Mouse (Mus musculus) embryonic facial prominence, embryonic 12.5 days (tissue): Measurements from ENCODE around the gene Gjc3. TPM values are rescaled to one million over a fixed set of nuclear protein-coding genes. Genes with fewer than 3 reads are reported as not detected.

Source experiments
- polyA plus RNA-seq: library from polyadenylated mRNA; unstranded; fragments of >200 nt; fragmentation: Nextera tagmentation; extraction: Ambion mirVana; gene quantifications from 2 replicates; pipeline ENCODE4 v1.2.1, GENCODE M21; 2016

The Gjc3 gene
- polyA plus RNA-seq, 1 experiment from 2014 or later: 0.41 TPM

Other genes with a start within 250 kb of the Gjc3 start
- 3.7 and 4.6 TPM in 2 replicates for gene Nyap1, start 221.5 kb downstream of the Gjc3 start, polyA plus RNA-seq
- gene Tsc22d4, start 217.4 kb downstream of the Gjc3 start, polyA plus RNA-seq: 129 and 133 TPM in 2 replicates
- gene Ppp1r35, start 184.2 kb downstream of the Gjc3 start, polyA plus RNA-seq: 51.3 and 51.9 TPM in 2 replicates
- 14.5 and 15.8 TPM in 2 replicates for gene Mepce, start 175.4 kb downstream of the Gjc3 start, polyA plus RNA-seq
- 38.2 and 39.3 TPM in 2 replicates for gene Zcwpw1, start 175.3 kb downstream of the Gjc3 start, polyA plus RNA-seq
- gene Pilra, start 126.8 kb downstream of the Gjc3 start, polyA plus RNA-seq: 0.22 and 0.28 TPM in 2 replicates
- gene Pilrb1, start 105.0 kb downstream of the Gjc3 start, polyA plus RNA-seq: 0.47 TPM in 1 of 2 replicates, not detected in the other
- 0.13 TPM in 1 of 2 replicates, not detected in the other for gene Pilrb2, start 91.3 kb downstream of the Gjc3 start, polyA plus RNA-seq
- gene Cyp3a13, start 41.5 kb downstream of the Gjc3 start, polyA plus RNA-seq: not detected in 2 replicates
- gene Azgp1, start 18.4 kb upstream of the Gjc3 start, polyA plus RNA-seq: not detected in 2 replicates
- gene Smok3a, start 58.2 kb upstream of the Gjc3 start, polyA plus RNA-seq: not detected in 2 replicates
- gene Smok3b, start 58.3 kb upstream of the Gjc3 start, polyA plus RNA-seq: not detected in 2 replicates
- not detected in 2 replicates for gene Smok3c, start 90.1 kb upstream of the Gjc3 start, polyA plus RNA-seq
- gene Zkscan1, start 122.0 kb upstream of the Gjc3 start, polyA plus RNA-seq: 26.3 and 29.2 TPM in 2 replicates
- 80.7 and 85.4 TPM in 2 replicates for gene Zscan21, start 153.8 kb upstream of the Gjc3 start, polyA plus RNA-seq
- 25.5 and 26.3 TPM in 2 replicates for gene Zfp113, start 192.6 kb upstream of the Gjc3 start, polyA plus RNA-seq
- 333 and 336 TPM in 2 replicates for gene Cops6, start 198.0 kb upstream of the Gjc3 start, polyA plus RNA-seq
- 30.1 and 32.4 TPM in 2 replicates for gene Ap4m1, start 208.9 kb upstream of the Gjc3 start, polyA plus RNA-seq
- 239 and 243 TPM in 2 replicates for gene Mcm7, start 209.3 kb upstream of the Gjc3 start, polyA plus RNA-seq
- gene Taf6, start 224.4 kb upstream of the Gjc3 start, polyA plus RNA-seq: 112 and 117 TPM in 2 replicates
- gene Cnpy4, start 224.4 kb upstream of the Gjc3 start, polyA plus RNA-seq: 60.8 and 61.1 TPM in 2 replicates
- gene Mblac1, start 231.2 kb upstream of the Gjc3 start, polyA plus RNA-seq: 9.3 and 11.4 TPM in 2 replicates